Mouse (Mus musculus): ENCODE results near the gene Fbxo10. TPM values are rescaled to one million over a fixed set of nuclear protein-coding genes. Genes with fewer than 3 reads are reported as not detected.
"Not testable (repeated sequence)": the region's sequence is repeated elsewhere in the genome, so short reads cannot be mapped to it uniquely, and the experiment has no call there.

The Fbxo10 gene
- polyA plus RNA-seq, 1 experiment from 2014 or later: 14.7 TPM

DNA sequence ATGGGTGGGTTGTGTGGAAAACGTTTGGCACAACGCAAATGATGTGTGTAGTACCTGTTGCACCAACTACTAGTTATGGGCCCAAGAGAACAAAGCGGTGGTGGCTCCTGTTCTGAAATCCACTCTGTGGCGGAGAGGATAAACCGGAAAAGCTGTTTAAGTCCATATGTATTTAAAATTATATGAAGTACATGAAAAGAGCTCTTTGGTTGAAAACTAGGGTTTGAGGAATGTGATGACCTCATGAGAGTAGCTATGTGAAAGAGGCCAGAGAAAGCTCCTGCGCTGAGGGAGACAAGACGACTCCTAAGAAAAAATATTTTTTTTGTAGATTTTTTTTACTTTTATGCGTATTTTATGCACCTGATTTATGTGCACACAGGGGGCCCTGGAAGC, 489 bp upstream of the Fbxo10 start:
- Histone ChIP-seq H3K9ac (ENCODE audit: low read depth, low read length) (peak overlapping the region; percentile 46; the same call in 1 of the 2 replicates), H3K27me3 (replicated peaks; ENCODE audit: control insufficient read depth, insufficient read depth, low read length) (no peaks in the 10 kb centered on the region), H3K4me3 (ENCODE audit: low read depth, low read length) (peak overlapping the region; percentile 97), H3K4me1 (ENCODE audit: control insufficient read depth, insufficient read depth, low read length) (peaks cover 8% of the 10 kb centered on the region), H3K9me3 (ENCODE audit: control insufficient read depth, low read length) (no peaks in the 10 kb centered on the region), H3K36me3 (ENCODE audit: control insufficient read depth, insufficient read depth, low read length) (no peaks in the 10 kb centered on the region), H3K4me2 (ENCODE audit: low read depth, low read length) (peak overlapping the region; percentile 56), H3K27ac (replicated peaks; ENCODE audit: low read depth, low read length) (peak overlapping the region; percentile 80)
- DNase-seq (ENCODE audit: low spot score) (peak; percentile 45), ATAC-seq (ENCODE audit: low read depth) (peak; percentile 13; the same call in 1 of the 2 replicates)
- 35% methylated on average over 8 of the region's 8 CpGs for WGBS

DNA sequence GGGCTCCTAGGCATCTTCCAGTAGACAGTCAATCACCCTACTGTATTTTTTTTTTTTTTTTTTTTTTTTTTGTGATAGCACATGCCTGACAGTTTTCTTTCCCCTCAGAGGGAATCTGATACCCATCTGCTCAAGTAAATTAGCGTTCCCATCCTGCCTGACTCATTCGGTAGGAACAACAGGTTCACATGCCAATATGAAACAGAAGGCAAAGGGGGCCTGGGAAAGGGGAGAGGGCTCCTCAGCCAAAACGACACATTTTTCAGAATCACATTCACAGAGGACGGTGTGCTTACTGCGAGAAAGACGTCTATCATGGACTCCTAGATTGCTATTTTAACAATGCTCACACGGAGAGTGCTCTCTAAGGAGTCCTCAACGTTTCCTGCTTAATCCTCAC, 917 bp downstream of the Fbxo10 start:
- WGBS: 1% methylated on average over 8 of the region's 8 CpGs
- Histone ChIP-seq H3K4me2 (ENCODE audit: low read depth, low read length) (peak overlapping the region; percentile 56), H3K4me3 (ENCODE audit: low read depth, low read length) (peak overlapping the region; percentile 97), H3K4me1 (ENCODE audit: control insufficient read depth, insufficient read depth, low read length) (peaks cover 8% of the 10 kb centered on the region), H3K27me3 (replicated peaks; ENCODE audit: control insufficient read depth, insufficient read depth, low read length) (no peaks in the 10 kb centered on the region), H3K36me3 (ENCODE audit: control insufficient read depth, insufficient read depth, low read length) (no peaks in the 10 kb centered on the region), H3K27ac (replicated peaks; ENCODE audit: low read depth, low read length) (no peak overlapping the region), H3K9ac (ENCODE audit: low read depth, low read length) (peak overlapping the region; percentile 95), H3K9me3 (ENCODE audit: control insufficient read depth, low read length) (no peaks in the 10 kb centered on the region)
- DNase-seq (ENCODE audit: low spot score) (peak; percentile 74), ATAC-seq (ENCODE audit: low read depth) (no peak)

DNA sequence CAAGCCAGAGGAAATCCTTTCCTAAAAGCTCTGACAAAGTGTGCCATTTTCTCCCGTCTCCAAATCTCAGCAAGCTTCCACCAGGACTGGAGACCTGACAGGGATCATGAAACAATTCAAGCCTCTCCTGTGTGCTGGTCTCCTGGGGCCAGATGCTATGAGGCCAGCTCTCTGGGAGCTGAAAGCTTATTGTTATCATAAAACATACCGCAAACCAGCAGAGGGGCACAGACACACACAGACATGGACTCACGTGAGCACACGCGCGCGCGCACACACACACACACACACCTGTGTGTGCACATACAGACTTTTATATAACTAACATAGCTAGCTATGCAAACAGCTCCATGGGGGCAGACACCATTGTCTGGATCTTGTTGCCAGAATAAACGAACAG, 1.5 kb downstream of the Fbxo10 start:
- no peak for ATAC-seq (ENCODE audit: low read depth)
- DNase-seq (ENCODE audit: low spot score): peak; percentile 35
- Histone ChIP-seq H3K4me1 (ENCODE audit: control insufficient read depth, insufficient read depth, low read length) (peaks cover 8% of the 10 kb centered on the region), H3K36me3 (ENCODE audit: control insufficient read depth, insufficient read depth, low read length) (no peaks in the 10 kb centered on the region), H3K9ac (ENCODE audit: low read depth, low read length) (peak overlapping the region; percentile 95), H3K4me3 (ENCODE audit: low read depth, low read length) (peak overlapping the region; percentile 97), H3K27me3 (replicated peaks; ENCODE audit: control insufficient read depth, insufficient read depth, low read length) (no peaks in the 10 kb centered on the region), H3K9me3 (ENCODE audit: control insufficient read depth, low read length) (0 out of 2 replicates have a peak, but pooled peaks cover 1% of the 10 kb centered on the region), H3K27ac (replicated peaks; ENCODE audit: low read depth, low read length) (no peak overlapping the region), H3K4me2 (ENCODE audit: low read depth, low read length) (peak overlapping the region; percentile 56)
- 71% methylated on average over 9 of the region's 9 CpGs for WGBS

DNA sequence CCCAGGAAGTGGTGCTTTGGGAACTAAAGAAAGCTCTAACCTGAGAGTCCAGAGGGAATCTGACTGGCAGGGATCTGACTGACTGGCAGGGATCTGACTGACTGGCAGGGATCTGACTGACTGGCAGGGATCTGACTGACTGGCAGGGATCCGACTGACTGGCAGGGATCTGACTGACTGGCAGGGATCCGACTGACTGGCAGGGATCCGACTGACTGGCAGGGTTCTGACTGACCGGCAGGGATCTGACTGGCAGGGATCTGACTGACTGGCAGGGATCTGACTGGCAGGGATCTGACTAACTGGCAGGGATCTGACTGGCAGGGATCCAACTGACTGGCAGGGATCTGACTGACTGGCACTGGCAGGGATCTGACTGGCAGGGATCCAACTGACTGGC, 3.4 kb downstream of the Fbxo10 start:
- H3K4me1 ChIP-seq (ENCODE audit: control insufficient read depth, insufficient read depth, low read length); H3K9me3 ChIP-seq (ENCODE audit: control insufficient read depth, low read length); H3K27me3 ChIP-seq (replicated peaks; ENCODE audit: control insufficient read depth, insufficient read depth, low read length); ATAC-seq (ENCODE audit: low read depth); H3K27ac ChIP-seq (replicated peaks; ENCODE audit: low read depth, low read length); DNase-seq (ENCODE audit: low spot score); H3K9ac ChIP-seq (ENCODE audit: low read depth, low read length); H3K4me2 ChIP-seq (ENCODE audit: low read depth, low read length); H3K36me3 ChIP-seq (ENCODE audit: control insufficient read depth, insufficient read depth, low read length); H3K4me3 ChIP-seq (ENCODE audit: low read depth, low read length): not testable (repeated sequence)
- WGBS: 72% methylated on average over 2 of the region's 4 CpGs

DNA sequence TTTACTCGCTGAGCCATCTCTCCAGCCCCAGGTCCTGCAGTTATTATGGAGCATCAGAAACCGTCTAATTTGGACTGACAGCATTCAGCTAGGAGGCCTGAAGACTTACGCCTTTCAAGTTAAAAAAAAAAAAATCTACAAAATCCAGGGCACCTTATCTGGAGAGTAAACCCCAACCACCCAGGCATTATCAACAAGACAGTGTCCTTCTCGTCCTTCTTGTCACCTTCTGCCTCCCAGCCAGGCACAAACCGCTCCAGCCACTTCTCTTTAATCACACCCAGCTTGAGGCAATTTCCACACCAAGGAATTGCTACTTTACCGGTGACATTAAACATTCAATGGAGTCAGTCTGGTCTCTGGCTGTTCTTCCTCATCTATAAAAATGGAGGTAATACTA, 10.9 kb downstream of the Fbxo10 start:
- 0 out of 2 replicates have a peak, but pooled peaks cover 4% of the 10 kb centered on the region for H3K9me3 ChIP-seq (ENCODE audit: control insufficient read depth, low read length)
- H3K4me3 ChIP-seq (ENCODE audit: low read depth, low read length): no peak overlapping the region
- no peak overlapping the region for H3K4me2 ChIP-seq (ENCODE audit: low read depth, low read length)
- H3K9ac ChIP-seq (ENCODE audit: low read depth, low read length): no peak overlapping the region
- H3K27me3 ChIP-seq (replicated peaks; ENCODE audit: control insufficient read depth, insufficient read depth, low read length): no peaks in the 10 kb centered on the region
- H3K27ac ChIP-seq (replicated peaks; ENCODE audit: low read depth, low read length): no peak overlapping the region
- H3K4me1 ChIP-seq (ENCODE audit: control insufficient read depth, insufficient read depth, low read length): no peaks in the 10 kb centered on the region
- H3K36me3 ChIP-seq (ENCODE audit: control insufficient read depth, insufficient read depth, low read length): no peaks in the 10 kb centered on the region
- no peak for ATAC-seq (ENCODE audit: low read depth)
- WGBS: 65% methylated on average over 6 of the region's 6 CpGs
- no peak for DNase-seq (ENCODE audit: low spot score)

DNA sequence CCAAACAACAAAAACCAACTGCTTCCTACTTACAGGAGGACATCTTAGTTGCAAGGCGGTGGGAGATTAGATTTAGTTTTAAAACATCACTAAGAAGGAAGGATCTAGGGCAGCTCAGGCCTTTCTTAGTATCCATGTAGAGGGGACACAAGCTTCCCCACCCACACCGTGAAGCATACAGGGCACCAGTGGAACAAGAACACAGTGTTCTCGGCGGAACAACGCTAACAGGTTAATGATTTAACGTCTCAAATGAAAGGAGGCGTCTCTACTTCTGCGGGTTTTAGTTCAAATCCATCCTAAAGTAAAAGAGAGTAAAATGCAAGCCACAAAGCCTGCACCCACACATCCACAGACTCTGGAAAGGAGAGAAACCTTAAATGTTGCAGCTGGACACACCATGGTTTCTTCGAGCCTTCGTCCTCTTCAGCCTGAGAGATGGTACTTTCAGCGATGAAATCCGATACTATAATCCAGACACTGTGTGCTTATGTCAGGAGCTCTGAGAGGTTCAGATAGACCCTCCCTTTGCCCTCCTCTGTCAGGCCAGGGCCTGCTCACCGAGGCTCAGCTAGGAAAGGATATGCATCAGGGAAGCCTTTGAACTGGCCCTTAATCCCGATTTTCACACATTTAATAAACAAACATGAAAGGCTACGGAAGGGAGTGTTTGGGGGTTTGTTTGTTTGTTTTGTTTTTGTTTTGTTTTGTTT, 12.0 kb downstream of the Fbxo10 start:
- Histone ChIP-seq H3K36me3 (ENCODE audit: control insufficient read depth, insufficient read depth, low read length) (no peaks in the 10 kb centered on the region), H3K27me3 (replicated peaks; ENCODE audit: control insufficient read depth, insufficient read depth, low read length) (no peaks in the 10 kb centered on the region), H3K27ac (replicated peaks; ENCODE audit: low read depth, low read length) (no peak overlapping the region), H3K4me1 (ENCODE audit: control insufficient read depth, insufficient read depth, low read length) (no peaks in the 10 kb centered on the region), H3K4me2 (ENCODE audit: low read depth, low read length) (no peak overlapping the region), H3K9ac (ENCODE audit: low read depth, low read length) (no peak overlapping the region), H3K9me3 (ENCODE audit: control insufficient read depth, low read length) (no peaks in the 10 kb centered on the region), H3K4me3 (ENCODE audit: low read depth, low read length) (no peak overlapping the region)
- peak; percentile 23 for DNase-seq (ENCODE audit: low spot score)
- 68% methylated on average over 15 of the region's 15 CpGs for WGBS
- ATAC-seq (ENCODE audit: low read depth): no peak

DNA sequence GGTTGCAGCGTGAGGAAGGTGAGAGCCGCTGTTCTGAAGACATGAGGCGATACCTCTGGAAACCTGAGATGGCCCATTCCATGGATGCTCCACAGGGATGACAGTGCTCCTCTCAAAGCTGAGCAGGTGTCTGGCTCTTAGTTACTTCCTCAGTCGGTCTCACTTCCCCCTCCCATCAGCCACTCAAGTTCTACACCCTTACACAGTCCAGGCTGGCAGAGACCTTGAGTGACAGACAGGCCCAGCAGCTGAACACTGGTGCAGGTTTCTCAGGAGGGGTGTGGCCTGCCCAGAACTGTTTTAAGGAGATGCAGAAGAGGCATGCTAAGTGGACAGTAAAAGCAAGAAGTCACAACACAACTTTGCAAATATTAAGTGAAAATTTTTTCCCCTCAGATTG, 16.7 kb downstream of the Fbxo10 start:
- ATAC-seq (ENCODE audit: low read depth): no peak
- no peak overlapping the region for H3K4me3 ChIP-seq (ENCODE audit: low read depth, low read length)

DNA sequence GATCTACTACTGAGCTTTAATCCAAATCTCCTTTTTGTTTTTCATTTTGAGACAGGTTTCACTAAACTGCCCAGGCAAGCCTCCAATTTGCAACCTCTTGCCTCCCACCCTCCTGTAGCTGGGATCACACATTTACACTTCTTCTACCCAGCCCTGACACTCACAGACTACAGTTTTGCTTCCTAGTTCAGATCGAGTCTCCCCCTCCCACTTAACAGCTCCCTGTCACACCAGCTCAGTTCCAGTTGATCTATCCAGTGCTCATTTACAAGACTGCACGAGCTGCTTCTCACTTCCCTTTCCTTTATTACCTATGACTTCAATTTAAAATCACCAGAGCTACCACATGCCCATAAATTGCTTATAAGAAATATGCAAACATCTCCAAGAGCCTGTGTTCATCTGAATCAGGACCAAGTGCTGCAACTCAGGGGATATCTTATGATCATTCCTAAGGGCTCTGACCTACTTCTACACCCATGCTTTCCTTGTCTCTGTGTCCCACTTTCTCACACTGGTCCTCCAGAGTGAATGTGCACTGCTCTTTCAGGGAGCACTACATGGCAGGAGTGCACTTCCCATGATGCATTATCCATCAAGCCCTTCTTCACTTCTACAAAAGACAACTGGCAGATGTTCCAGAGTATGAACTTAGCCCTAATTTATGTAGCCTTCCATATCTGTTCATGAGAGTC, 18.2 kb downstream of the Fbxo10 start:
- Histone ChIP-seq H3K27me3 (replicated peaks; ENCODE audit: control insufficient read depth, insufficient read depth, low read length) (no peaks in the 10 kb centered on the region), H3K36me3 (ENCODE audit: control insufficient read depth, insufficient read depth, low read length) (peaks cover 11% of the 10 kb centered on the region), H3K4me3 (ENCODE audit: low read depth, low read length) (no peak overlapping the region), H3K27ac (replicated peaks; ENCODE audit: low read depth, low read length) (no peak overlapping the region), H3K9me3 (ENCODE audit: control insufficient read depth, low read length) (no peaks in the 10 kb centered on the region), H3K4me2 (ENCODE audit: low read depth, low read length) (no peak overlapping the region), H3K9ac (ENCODE audit: low read depth, low read length) (no peak overlapping the region), H3K4me1 (ENCODE audit: control insufficient read depth, insufficient read depth, low read length) (no peaks in the 10 kb centered on the region; the same call in 1 of the 2 replicates)
- DNase-seq (ENCODE audit: low spot score) (peak; percentile 9), ATAC-seq (ENCODE audit: low read depth) (peak; percentile 37; the same call in 1 of the 2 replicates)
- whole genome bisulfite sequencing: 45% methylated on average over 2 of the region's 2 CpGs

More for the DNA sequence above, 16.7 kb downstream of the Fbxo10 start:
- no peak overlapping the region for H3K9ac ChIP-seq (ENCODE audit: low read depth, low read length)
- no peaks in the 10 kb centered on the region for H3K9me3 ChIP-seq (ENCODE audit: control insufficient read depth, low read length)
- H3K27ac ChIP-seq (replicated peaks; ENCODE audit: low read depth, low read length): no peak overlapping the region
- no peaks in the 10 kb centered on the region for H3K27me3 ChIP-seq (replicated peaks; ENCODE audit: control insufficient read depth, insufficient read depth, low read length)
- DNase-seq (ENCODE audit: low spot score): peak; percentile 21
- H3K4me2 ChIP-seq (ENCODE audit: low read depth, low read length): no peak overlapping the region
- H3K4me1 ChIP-seq (ENCODE audit: control insufficient read depth, insufficient read depth, low read length): no peaks in the 10 kb centered on the region; the same call in 1 of the 2 replicates
- 85% methylated on average over 4 of the region's 4 CpGs for WGBS
- no peaks in the 10 kb centered on the region for H3K36me3 ChIP-seq (ENCODE audit: control insufficient read depth, insufficient read depth, low read length)

Data from embryonic facial prominence, embryonic 14.5 days (tissue).